Mouse (Mus musculus): ENCODE results near the gene Taf1a.
"Not testable (repeated sequence)": the region's sequence is repeated elsewhere in the genome, so short reads cannot be mapped to it uniquely, and the experiment has no call there.

Taf1a gene

DNA sequence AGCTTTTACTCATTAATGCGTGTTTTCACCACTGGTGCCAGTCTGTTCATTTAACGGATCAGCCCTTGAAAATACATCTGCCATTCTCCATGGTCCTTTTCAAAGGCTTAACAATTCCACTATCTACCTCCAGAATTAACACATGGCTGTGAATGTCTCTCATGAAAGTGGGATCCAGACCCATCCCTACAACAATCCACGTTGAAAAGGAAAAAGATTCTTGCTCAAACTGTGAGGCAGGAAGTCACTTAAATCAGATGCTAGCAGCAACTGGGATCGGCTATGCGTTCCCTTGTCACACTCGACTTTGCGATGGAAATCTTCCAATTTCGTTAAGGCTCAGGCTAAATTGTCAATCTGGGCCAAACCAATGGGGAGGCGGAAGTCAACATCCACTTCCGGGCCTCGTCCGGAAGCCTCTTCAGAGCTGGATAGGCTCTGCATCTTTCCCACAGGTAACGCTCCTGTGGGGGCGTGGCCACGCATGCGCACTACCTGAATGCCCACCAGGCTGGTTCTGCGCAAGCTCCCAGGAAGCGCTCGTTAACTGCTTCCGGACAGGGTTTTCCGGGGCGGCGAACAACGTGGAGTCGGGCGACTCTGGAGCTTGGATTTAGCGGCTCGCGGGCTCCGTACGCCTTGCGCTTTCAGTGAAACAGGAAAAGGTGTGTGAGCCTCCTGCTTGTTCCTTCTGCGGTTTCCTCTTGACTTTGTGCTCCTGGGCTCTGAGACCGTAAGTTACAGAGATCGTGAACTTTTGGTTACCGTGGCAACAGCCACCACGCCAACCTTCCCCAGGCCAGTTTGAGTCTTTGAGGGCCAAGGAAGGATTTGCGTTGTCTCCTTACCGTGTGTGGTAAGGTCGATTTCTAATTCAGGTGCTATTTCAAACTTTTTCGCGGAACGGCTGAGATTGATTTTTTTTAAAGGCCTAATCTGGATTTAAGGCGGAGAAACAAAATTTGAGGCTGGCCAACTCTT is at the start of gene Taf1a:
TSS of gene Taf1a (plus strand) at position 556 of the 981 bp plus-strand sequence.
- DNase-seq (ENCODE audit: low spot score in 2 of 2): peak; percentile 87 to 91

GRCm38 (mm10) chr1:183342902-183343301 is 45.9 kb upstream of the Taf1a start:
- DNase-seq (ENCODE audit: low spot score in 2 of 2): not testable (repeated sequence)

DNA sequence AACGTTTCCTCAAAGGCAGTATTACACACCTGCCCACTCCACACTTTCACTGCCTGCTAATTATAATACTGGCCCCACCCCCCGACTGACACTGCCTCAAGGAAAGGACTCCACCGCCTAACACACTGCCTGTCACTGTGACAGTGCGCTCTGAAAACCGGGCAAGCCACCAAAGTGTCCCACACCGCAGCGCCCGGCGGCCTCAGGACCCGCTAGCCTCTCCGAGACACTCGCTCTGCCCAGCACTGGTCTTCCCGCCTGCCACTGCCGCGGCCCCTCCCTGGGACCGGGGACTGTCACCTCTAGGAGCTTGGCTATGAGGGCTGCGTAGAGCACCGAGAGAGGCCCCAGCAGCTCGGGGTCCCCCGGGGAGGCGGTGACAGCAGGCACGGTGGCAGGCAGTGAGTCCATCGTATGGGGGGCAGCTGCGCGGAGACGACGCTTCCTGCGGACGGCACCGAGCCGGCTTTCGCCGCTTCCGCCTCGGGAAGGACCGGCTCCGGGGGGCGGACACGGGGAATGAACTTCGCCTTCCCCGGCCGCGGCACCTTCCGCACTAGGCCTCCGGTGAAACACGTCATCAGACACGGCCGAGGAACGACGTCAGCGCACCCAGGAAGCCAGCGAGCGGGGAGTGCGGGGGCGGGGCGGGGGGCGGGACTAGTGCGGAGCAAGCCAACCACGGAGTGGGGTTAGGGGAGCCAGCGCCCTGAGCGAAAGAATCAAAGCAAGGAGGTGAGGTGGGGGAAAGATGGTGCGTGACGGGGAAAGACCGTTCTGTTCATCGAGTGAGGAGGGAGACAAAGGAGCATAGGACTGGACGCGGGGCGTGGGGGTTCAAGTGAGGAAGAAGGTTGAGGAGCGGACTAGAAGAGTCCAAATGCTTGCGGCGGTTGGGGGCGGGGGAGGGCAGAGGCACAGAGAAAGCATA is 43.6 kb upstream of the Taf1a start:
- DNase-seq (ENCODE audit: low spot score in 2 of 2): peak; percentile 83

GRCm38 (mm10) chr1:183345817-183346195 is 43.0 kb upstream of the Taf1a start:
- no peak for DNase-seq (ENCODE audit: low spot score in 2 of 2)

DNA sequence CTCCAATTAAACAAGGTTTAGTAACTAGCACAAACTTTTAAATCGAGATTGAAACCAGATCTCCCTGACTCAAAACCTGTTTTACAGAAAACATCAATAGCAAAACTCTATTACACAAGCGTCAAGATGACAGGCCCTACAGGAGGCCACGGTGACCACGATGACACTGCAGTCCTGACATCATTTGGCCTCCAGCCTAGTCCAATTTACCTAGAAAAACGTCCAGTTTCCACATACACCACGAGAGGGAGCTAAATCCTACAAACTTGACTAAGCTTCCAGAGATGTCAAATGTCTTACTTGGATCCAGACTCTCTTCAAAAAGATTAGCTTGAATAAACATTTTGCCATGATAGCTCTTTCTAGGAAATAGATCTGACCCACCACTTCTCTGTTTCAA is 38.9 kb upstream of the Taf1a start:
- DNase-seq (ENCODE audit: low spot score in 2 of 2): peak in 1 of 2 experiments; percentile 36

GRCm38 (mm10) chr1:183358901-183359300 is 29.9 kb upstream of the Taf1a start:
- no peak for DNase-seq (ENCODE audit: low spot score in 2 of 2)

GRCm38 (mm10) chr1:183362301-183362700 is 26.5 kb upstream of the Taf1a start:
- no peak for DNase-seq (ENCODE audit: low spot score in 2 of 2)

DNA sequence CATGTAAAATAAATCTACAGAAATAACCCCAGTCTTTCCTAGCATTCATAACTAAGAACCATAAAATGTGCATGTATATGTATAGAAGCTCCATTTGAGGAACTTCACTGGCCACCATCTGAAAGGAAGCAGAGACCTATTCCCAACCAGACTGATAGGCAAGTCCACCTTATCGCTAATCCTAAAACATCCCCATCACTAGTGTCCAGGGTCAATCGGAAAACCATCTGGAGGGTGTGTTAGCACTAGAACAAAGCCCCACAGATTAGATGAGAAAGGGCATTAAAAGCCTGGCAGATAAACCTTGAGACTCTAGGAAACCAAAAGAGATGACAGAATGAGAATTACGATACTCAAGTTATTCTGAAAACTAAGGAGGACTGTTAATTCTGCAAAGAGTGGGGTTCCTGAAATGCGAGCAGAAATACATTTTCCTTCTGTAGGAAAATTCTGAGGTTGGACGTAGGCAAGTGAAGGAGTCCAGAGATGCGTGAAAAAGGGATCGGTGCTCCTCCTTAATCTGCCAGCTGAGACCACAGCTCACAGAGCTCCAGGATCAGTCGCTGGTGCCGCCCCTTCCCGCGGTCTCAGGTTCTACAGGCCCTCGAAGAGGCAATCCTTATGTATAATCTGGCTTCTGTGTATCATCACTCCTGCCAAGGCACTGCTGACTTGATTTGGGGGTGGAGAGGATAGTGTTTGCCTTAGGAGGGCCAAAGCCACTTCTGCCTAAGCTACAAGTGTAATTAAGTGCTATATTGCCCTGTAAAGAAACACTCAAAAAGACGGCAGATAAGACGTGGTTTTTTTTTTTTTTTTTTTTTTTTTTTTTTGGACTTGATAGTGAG is 25.8 kb upstream of the Taf1a start:
- no peak for DNase-seq (ENCODE audit: low spot score in 2 of 2)

DNA sequence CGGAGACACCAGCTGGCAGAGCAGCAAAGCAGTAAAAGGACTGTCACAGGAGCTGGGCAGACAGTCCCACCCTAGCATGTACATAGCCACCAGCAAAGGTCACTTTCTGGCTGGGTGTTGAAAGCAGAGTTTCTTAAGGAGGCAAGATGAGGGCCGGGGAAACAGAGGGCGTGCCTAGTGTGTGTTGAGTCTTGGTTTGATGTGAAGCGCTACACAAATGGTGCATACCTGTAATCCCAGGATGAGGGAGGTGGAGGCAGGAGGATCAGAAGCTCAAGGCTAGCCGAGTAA is 25.3 kb upstream of the Taf1a start:
- DNase-seq (ENCODE audit: low spot score in 2 of 2): no peak

DNA sequence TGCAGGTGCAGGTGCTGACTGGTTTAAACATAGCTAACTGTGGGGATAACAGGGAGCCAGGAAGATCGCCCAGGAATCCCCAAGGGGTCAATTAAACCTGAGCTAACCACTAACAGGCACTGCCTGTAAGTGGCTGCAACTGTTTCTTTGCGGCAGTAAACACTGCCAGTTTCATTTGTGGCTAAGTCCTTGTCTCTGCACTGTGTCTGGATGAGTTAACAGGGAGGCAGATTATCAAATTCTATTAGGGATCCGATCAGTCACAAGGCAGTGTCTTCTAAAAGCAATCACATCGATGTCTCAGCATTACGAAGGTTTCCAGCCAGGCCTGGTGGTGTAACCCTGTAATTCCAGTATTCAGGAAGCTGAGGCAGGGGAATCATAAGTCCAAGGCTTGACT is 22.4 kb upstream of the Taf1a start:
- no peak for DNase-seq (ENCODE audit: low spot score in 2 of 2)

DNA sequence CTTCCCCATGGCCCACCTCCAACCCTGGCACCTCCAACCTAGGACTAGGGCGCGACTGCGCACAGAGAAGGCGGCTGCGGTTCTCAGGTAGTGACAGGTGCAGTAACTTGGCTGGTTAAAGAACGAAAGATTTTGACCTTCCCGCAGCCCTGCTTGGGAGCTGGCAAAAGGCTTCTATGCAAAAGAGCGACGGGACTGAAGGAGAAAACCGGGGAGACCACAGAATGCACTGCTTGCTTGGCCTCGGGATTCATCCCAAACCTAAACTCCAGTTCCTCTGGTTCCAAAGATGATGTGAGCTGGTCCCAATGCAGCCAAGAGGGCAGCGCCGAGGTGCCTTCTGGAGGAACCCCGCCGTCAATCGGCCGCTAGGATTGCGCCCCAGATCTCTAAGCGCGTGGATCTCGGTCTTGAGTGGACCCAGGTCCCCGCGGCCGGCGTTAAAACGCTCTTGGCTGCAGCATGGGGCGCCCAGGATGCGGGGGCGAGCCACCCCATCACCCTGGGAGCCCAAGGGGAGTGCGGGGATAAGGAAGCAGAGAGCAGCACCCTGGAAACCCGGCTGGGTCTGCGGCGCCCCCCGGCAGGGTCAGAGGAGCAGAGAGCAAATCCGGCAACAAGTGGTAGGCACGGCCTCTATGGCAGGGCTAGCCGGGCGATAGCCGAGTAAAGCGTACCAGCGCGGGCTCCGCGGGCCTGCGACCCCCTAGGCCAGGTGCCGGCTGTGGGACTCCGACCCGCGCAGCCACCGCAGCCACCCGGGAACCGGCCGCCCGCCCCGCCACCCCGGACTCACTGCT is 20.0 kb upstream of the Taf1a start:
- DNase-seq (ENCODE audit: low spot score in 2 of 2): peak; percentile 24 to 28

GRCm38 (mm10) chr1:183369427-183370014 is 19.3 kb upstream of the Taf1a start, which contains the start of gene Mia3:
Gene Mia3, minus strand, starts transcription at chr1:183369553.
- peak; percentile 98 for DNase-seq (ENCODE audit: low spot score in 2 of 2)

GRCm38 (mm10) chr1:183374728-183375127 is 14.1 kb upstream of the Taf1a start:
- DNase-seq (ENCODE audit: low spot score in 2 of 2): no peak

DNA sequence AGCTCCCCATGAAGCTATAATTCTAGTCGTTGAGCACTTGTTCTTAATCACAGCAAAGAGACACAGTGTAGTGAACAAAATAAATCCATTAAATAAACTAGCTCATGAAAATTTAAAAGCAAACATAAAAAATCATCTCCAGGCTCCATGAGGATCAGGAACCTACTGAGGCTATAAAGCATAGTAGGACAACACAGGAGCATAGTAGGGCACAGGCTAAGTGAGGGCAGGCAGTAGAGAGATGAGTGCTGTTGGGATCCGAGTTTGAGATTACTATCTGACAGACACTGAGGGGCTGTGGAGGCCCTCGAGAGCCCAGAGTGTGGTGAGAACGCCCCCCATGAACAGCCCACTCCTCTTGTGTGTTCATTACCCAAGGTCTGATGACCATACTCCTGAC is 11.7 kb upstream of the Taf1a start:
- no peak for DNase-seq (ENCODE audit: low spot score in 2 of 2)

- DNase-seq (ENCODE audit: low spot score in 2 of 2): no peak
These were observed 10.3 kb upstream of the Taf1a start for GRCm38 (mm10) chr1:183378321-183378941.

DNA sequence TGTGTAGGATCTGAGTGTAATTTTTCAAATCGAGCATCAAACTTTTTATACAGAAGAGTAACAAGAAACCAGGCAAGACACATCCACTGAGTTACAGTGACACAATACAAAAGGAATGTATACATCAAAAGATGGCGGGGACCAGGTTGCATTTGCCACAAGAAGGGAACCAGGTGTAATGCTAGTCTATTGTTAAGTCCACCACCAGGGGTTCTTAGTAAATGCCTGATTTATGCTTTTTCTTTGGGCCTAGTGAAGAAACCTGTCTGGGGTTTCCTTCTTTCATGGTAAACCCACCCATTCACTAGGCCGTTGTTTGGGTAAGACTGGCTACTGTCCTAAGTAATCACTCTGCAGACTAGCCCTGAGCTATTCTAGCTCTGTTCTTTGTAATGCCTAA is 9.4 kb upstream of the Taf1a start:
- DNase-seq (ENCODE audit: low spot score in 2 of 2): not testable (repeated sequence)

DNA sequence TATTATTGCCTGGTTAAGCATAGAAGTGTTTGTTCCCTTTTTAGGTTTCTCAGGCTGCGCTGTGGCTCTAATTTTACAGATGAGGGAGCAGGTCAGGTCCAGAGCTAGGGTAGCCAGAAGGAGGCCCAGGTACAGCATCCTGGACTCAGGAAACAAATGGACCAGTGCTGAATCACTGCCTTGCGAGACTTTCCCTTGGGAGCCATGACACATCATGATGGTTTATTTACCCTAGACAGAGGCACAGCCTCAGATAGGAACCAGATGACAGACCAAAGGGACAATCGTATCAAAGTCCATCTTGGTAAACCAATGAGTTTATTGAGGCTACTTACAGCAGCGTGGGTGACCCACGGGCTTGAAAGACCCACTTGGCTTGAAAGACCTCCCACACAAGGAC is 7.0 kb upstream of the Taf1a start:
- no peak for DNase-seq (ENCODE audit: low spot score in 2 of 2)

- no peak for DNase-seq (ENCODE audit: low spot score in 2 of 2)
These were observed 6.2 kb upstream of the Taf1a start for GRCm38 (mm10) chr1:183382621-183383020.

GRCm38 (mm10) chr1:183387421-183387820 is 1.4 kb upstream of the Taf1a start:
- DNase-seq (ENCODE audit: low spot score in 2 of 2): not testable (repeated sequence)

DNA sequence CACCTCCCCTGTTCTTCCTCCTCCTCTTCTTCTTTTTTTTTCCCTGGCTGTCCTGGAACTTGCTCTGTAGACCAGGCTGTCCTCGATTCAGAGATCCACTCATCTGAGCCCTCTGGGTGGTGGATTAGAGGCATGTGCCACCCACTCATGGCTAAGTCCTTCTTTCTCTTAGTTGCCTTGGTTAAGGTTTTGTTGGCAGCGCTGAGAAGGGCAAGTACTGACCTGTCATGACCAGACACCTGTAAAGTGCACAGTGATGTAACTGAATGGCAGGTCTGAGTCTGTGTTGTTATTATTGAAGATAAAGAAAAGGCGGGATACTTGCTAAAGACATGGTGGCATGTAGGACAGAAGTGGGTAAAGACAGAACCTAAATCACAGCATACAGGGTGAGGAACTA is 14.6 kb downstream of the Taf1a start:
- DNase-seq (ENCODE audit: low spot score in 2 of 2): no peak

Measured in right cerebral cortex, postnatal 36 days (tissue).